25 mouse cellular contexts compared by ENCODE assay signal in the genomic region with DNA sequence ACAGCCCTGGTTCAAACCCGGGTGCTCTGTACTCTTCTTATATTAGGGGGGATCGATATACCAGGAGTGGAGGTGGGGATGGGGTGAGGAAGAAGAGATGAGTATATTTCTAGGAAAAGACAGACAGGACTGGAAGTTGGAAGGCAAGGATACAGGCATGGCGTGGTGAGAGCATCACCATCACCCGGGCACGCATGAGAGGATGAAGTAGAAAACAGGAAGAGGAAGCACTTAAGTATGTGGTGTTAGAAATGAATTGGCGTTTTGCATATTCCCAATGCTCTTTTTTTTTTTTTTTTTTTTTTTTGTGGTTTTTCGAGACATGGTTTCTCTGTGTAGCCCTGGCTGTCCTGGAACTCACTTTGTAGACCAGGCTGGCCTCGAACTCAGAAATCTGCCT.
DNase-seq lines count a peak whose midpoint lies in the region; ATAC-seq lines count a peak whose summit lies in the region.
"Had no signal": no experiment of that assay in that cellular context is flagged by ENCODE, and none has a peak within 500 bp of the region (broad histone marks: within the 10 kb centered on the region; RNA-seq: fewer than 3 reads in every experiment).

No protein-coding gene starts in this region.

- peak; percentile 54 for ATAC-seq in CD4-positive, CD25-positive, alpha-beta regulatory T cell, adult 4 months
- 0 out of 2 replicates have a peak, but pooled peaks have one; percentile 58 for ATAC-seq in common myeloid progenitor, adult 5-6 weeks (replicated peaks; ENCODE audit: low read depth, poor library complexity, severe bottlenecking)
- ATAC-seq in megakaryocyte, adult 5-6 weeks (ENCODE audit: poor library complexity, severe bottlenecking): peak; percentile 66
- peak; percentile 89 for ATAC-seq in neutrophil, adult 5-6 weeks (ENCODE audit: extremely low read depth, insufficient number of reproducible peaks, low FRiP score, poor library complexity, severe bottlenecking)
- ATAC-seq in hindbrain, embryonic 16.5 days: no peak
- ATAC-seq: forebrain, embryonic 15.5 days had no signal

- WGBS in hindbrain, embryonic 16.5 days: 93% methylated on average over 8 of the region's 8 CpGs

- no peak for DNase-seq in cerebellum, postnatal 14 days
- no peak for DNase-seq in kidney, adult 9 months
- DNase-seq: adrenal gland, adult 8-10 months; adrenal gland, postnatal 25 days; cerebellum, adult 11-12 months; cerebellum, adult 8-10 months; cerebellum, postnatal 25 days; embryo, embryonic 11 days; gastrocnemius, postnatal 25 days; heart, adult 2 months; heart, postnatal 14 days; heart, postnatal 4 days had no signal

- H3K4me2 ChIP-seq in hindbrain, embryonic 16.5 days (ENCODE audit: low read length): no peak overlapping the region
- H3K4me2 ChIP-seq: embryonic facial prominence, embryonic 13.5 days; forebrain, embryonic 12.5 days; forebrain, embryonic 15.5 days; heart, embryonic 13.5 days; hindbrain, embryonic 14.5 days had no signal

- H3K4me3 ChIP-seq in hindbrain, embryonic 16.5 days (ENCODE audit: low read length): no peak overlapping the region
- H3K4me3 ChIP-seq: embryonic facial prominence, embryonic 10.5 days; embryonic facial prominence, embryonic 13.5 days; erythroblast, embryonic 14.5 days; forebrain, embryonic 12.5 days; forebrain, embryonic 15.5 days; heart, adult 2 months; heart, embryonic 10.5 days; heart, embryonic 13.5 days had no signal

- no peak overlapping the region for H3K27ac ChIP-seq in hindbrain, embryonic 16.5 days (ENCODE audit: low read depth, low read length)
- H3K27ac ChIP-seq: embryonic facial prominence, embryonic 10.5 days; embryonic facial prominence, embryonic 13.5 days; forebrain, embryonic 12.5 days; forebrain, embryonic 15.5 days; heart, adult 2 months; heart, embryonic 10.5 days; heart, embryonic 13.5 days; hindbrain, embryonic 14.5 days had no signal

- no peaks in the 10 kb centered on the region; the same call in 1 of the 2 replicates for H3K4me1 ChIP-seq in hindbrain, embryonic 16.5 days (ENCODE audit: control insufficient read depth, insufficient read depth, low read depth, low read length)
- H3K4me1 ChIP-seq: embryonic facial prominence, embryonic 10.5 days had no signal

- H3K9me3 ChIP-seq in hindbrain, embryonic 16.5 days (ENCODE audit: control insufficient read depth, low read length): no peaks in the 10 kb centered on the region
- H3K9me3 ChIP-seq: embryonic facial prominence, embryonic 10.5 days; embryonic facial prominence, embryonic 13.5 days; forebrain, embryonic 12.5 days; forebrain, embryonic 15.5 days; heart, embryonic 10.5 days; heart, embryonic 13.5 days had no signal

- H3K36me3 ChIP-seq in hindbrain, embryonic 16.5 days (ENCODE audit: control insufficient read depth, insufficient read depth, low read length): no peaks in the 10 kb centered on the region
- H3K36me3 ChIP-seq: embryonic facial prominence, embryonic 10.5 days; embryonic facial prominence, embryonic 13.5 days; forebrain, embryonic 12.5 days; forebrain, embryonic 15.5 days; heart, embryonic 10.5 days; heart, embryonic 13.5 days had no signal

- no peaks in the 10 kb centered on the region for H3K27me3 ChIP-seq in hindbrain, embryonic 16.5 days (replicated peaks; ENCODE audit: control insufficient read depth, insufficient read depth, low read length)
- H3K27me3 ChIP-seq: embryonic facial prominence, embryonic 13.5 days; forebrain, embryonic 12.5 days; forebrain, embryonic 15.5 days; heart, embryonic 13.5 days had no signal

- no peak overlapping the region for H3K9ac ChIP-seq in hindbrain, embryonic 16.5 days (ENCODE audit: low read depth, low read length)
- H3K9ac ChIP-seq: embryonic facial prominence, embryonic 13.5 days; forebrain, embryonic 12.5 days; forebrain, embryonic 15.5 days; heart, embryonic 13.5 days; hindbrain, embryonic 14.5 days had no signal
